Mouse (Mus musculus): Measurements from ENCODE around the gene Stmn1.

Gene Stmn1

GRCm38 (mm10) chr4:134458856-134459255 lies 9.3 kb upstream of the Stmn1 start:
- DNase-seq (ENCODE audit: low spot score), result no peak

- DNase-seq (ENCODE audit: low spot score), result no peak
These were observed 7.8 kb upstream of the Stmn1 start for GRCm38 (mm10) chr4:134460277-134460676.

- no peak for DNase-seq (ENCODE audit: low spot score)
These were observed 6.9 kb upstream of the Stmn1 start for GRCm38 (mm10) chr4:134461252-134461651.

GRCm38 (mm10) chr4:134465789-134466188 lies 2.3 kb upstream of the Stmn1 start:
- no peak for DNase-seq (ENCODE audit: low spot score)

- peak; percentile 23 for DNase-seq (ENCODE audit: low spot score)
These were observed 1.5 kb upstream of the Stmn1 start for GRCm38 (mm10) chr4:134466381-134467262.

GRCm38 (mm10) chr4:134467435-134468214 lies 495 bp upstream of the Stmn1 start:
- DNase-seq (ENCODE audit: low spot score), result peak; percentile 82

- DNase-seq (ENCODE audit: low spot score), result peak; percentile 94
These were observed 602 bp downstream of the Stmn1 start for GRCm38 (mm10) chr4:134468578-134469266.

- DNase-seq (ENCODE audit: low spot score), result peak; percentile 58
These were observed 1.2 kb downstream of the Stmn1 start for GRCm38 (mm10) chr4:134469341-134469796.

- DNase-seq (ENCODE audit: low spot score), result no peak
These were observed 1.9 kb downstream of the Stmn1 start for GRCm38 (mm10) chr4:134469985-134470384.

GRCm38 (mm10) chr4:134471469-134471868 lies 3.3 kb downstream of the Stmn1 start:
- DNase-seq (ENCODE audit: low spot score), result no peak

GRCm38 (mm10) chr4:134473764-134474163 lies 5.6 kb downstream of the Stmn1 start:
- no peak for DNase-seq (ENCODE audit: low spot score)

- DNase-seq (ENCODE audit: low spot score), result no peak
These were observed 6.1 kb downstream of the Stmn1 start for GRCm38 (mm10) chr4:134474240-134474639.

- DNase-seq (ENCODE audit: low spot score), result no peak
These were observed 8.8 kb downstream of the Stmn1 start for GRCm38 (mm10) chr4:134476899-134477298.

- peak; percentile 85 for DNase-seq (ENCODE audit: low spot score)
These were observed 9.9 kb downstream of the Stmn1 start for GRCm38 (mm10) chr4:134478031-134478430.

GRCm38 (mm10) chr4:134479839-134480238 lies 11.7 kb downstream of the Stmn1 start:
- DNase-seq (ENCODE audit: low spot score), result no peak

GRCm38 (mm10) chr4:134480864-134481263 lies 12.7 kb downstream of the Stmn1 start:
- peak; percentile 84 for DNase-seq (ENCODE audit: low spot score)

- DNase-seq (ENCODE audit: low spot score), result no peak
These were observed 13.2 kb downstream of the Stmn1 start for GRCm38 (mm10) chr4:134481270-134481669.

GRCm38 (mm10) chr4:134482442-134482841 lies 14.3 kb downstream of the Stmn1 start:
- DNase-seq (ENCODE audit: low spot score), result no peak

- DNase-seq (ENCODE audit: low spot score), result no peak
These were observed 15.1 kb downstream of the Stmn1 start for GRCm38 (mm10) chr4:134483078-134483688.

GRCm38 (mm10) chr4:134483696-134484095 lies 15.6 kb downstream of the Stmn1 start:
- no peak for DNase-seq (ENCODE audit: low spot score)

- no peak for DNase-seq (ENCODE audit: low spot score)
These were observed 16.1 kb downstream of the Stmn1 start for GRCm38 (mm10) chr4:134484231-134484630.
